Mouse (Mus musculus) adrenal gland (tissue): ENCODE measurements at regions not wholly inside any gene's neighbourhood (a gene's known extent, or its start where the extent isn't known, plus 50 kb on each side); places are given as distances from the start of the nearest gene placed in this dataset.
"Not testable (repeated sequence)": the region's sequence is repeated elsewhere in the genome, so short reads cannot be mapped to it uniquely, and the experiment has no call there.

Source experiments
- intact Hi-C: fragments of 180-260 bp; cut with DNase I; formaldehyde crosslinking; loops from one replicate; pipeline ENCODE4 v1.15.1; 2025

- intact Hi-C loops, result loop anchor here (5.0 kb wide), 1 partner anchor 211 kb away; no protein-coding TSS in a partner anchor
Observed at GRCm38 (mm10) chr3:117117838-117118237, 149.1 kb upstream of the Palmd start.

DNA sequence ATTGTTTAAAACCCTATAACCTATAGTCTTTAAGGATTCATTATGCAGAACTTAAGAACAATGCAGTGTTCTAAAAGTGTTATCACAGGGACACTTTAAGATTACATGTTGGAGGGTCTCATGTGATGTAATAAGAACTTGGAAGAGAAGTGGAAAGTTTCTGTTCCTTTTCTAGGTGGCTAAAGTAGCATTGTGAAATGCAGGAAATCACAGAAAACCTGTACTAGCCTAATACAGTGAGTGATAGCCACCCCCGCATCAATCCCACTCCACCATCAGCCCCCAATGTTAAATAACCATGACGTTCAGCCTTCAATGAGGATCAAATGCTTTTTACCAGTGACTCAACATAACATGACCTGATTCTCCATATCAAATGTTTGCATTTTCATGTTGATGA lies 147.4 kb upstream of the Palmd start:
- intact Hi-C loops, result loop anchor here (5.0 kb wide), 1 partner anchor 209 kb away; no protein-coding TSS in a partner anchor

DNA sequence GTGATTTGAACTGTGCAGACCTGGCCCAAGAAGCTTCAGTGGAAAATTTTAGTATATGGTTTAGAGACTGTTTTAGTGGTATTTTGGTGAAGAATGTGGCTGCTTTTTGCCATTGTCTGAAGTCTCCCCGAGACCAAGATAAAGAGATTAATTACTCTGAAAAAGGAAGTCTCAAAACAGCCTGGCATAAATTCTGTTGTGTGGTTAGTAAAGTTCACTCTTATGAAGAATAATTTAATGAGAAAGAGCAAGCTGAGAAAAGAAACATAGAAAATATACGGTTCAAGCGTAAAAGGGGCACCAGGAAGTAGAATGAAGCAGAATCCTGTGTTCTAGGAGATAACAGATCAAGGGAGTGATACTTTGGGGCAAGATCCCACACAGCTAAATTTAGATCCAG lies 144.0 kb upstream of the Palmd start:
- intact Hi-C loops, result no loop called here

GRCm38 (mm10) chr3:117112304-117112703 lies 143.5 kb upstream of the Palmd start:
- intact Hi-C loops, result no loop called here

- intact Hi-C loops, result no loop called here
Observed at GRCm38 (mm10) chr3:117108966-117109700, 140.3 kb upstream of the Palmd start.

- intact Hi-C loops, result no loop called here
Observed at GRCm38 (mm10) chr3:117107986-117108385, 139.2 kb upstream of the Palmd start.

DNA sequence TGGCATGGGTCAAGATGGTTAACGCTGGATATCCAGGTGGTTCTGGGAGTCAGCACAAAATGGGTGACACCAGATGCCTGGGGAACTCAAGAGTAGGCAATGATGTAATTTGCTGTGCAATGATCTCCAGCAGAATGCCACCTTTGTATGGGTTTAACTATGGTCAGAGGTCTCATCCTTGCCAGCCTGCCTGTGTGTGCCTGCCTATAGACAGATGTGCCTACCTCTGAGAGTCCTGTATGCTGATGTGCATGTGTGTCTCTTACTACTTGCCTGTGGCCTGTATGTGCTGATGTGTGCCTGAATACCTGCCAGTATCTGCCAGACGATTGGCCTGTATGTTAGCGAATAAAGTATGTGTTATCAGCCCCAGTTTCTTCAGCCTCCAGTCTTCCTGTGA lies 138.6 kb upstream of the Palmd start:
- intact Hi-C loops, result no loop called here

DNA sequence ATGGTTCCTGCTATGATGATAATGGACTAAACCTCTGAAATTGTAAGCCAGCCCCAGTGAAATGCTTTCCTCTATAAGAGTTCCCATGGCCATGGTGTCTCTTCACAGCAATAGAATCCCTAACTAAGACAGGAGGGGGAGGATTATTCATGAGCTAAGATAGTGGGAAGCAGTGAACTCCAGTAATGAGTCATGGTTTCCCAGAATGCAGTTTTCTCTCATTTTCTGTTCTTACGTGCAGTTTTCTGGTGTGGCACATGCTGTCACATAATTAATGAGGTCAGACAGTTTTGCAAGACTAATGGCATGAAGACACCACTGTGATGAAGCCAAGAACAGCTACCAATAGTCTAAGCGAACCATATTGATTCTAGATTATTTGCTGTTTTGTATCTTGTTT lies 118.9 kb upstream of the Palmd start:
- intact Hi-C loops, result no loop called here

DNA sequence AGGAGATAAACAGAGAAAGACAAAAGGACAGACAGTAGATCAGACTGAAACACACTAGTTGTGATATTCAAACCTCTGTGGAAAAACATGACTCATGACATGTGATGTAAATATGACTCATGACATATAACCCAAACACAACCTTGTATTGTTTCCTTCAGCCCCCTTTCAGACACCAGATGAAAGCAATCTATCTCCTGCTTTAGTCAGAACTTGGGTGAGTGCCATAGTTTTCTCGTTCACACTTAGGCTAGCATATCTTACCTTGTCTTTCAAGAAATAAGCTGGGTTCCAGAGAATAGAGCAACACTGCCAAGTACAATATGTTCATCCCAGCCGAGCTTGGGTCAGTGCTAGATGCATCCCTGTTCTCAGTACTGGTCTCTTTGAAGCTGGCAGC lies 107.9 kb upstream of the Palmd start:
- intact Hi-C loops, result no loop called here

DNA sequence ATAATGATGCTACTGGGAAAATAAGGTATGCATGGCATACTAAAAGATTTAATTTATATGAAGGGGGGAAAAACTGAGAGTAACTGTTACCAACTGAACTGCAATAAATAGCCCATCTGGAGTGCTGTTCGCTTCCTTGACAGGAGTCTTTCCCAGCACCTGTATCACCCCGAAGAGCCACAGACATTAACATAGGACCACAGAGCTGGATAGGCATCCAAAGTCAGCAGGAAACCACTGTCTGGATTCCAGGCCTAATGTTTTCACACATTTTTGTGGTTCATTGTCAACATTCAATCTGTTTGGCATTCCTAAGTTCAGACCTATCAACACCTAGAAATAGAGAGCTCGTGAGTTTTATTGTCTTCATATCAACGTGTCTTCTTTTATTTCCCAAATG lies 104.6 kb upstream of the Palmd start:
- intact Hi-C loops, result no loop called here

DNA sequence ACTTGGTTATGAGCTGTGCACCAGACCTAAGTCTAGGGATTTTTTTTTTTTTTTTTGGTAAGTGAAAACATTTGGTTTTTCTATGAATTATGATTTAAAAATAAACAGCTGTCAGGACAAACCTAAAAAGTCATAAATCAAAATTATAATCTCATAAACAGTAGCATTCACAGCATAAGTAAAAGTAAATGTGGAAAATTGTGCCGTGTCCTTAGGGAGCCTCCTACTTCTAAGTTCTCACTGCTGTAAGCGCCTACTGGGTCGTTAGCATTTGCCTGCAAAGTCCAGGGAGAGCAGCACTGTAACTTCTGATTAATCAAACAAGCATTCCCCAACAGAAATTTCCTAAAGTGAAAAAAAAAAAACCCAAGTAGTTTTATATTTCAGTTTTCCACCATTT lies 104.2 kb upstream of the Palmd start:
- intact Hi-C loops, result no loop called here

DNA sequence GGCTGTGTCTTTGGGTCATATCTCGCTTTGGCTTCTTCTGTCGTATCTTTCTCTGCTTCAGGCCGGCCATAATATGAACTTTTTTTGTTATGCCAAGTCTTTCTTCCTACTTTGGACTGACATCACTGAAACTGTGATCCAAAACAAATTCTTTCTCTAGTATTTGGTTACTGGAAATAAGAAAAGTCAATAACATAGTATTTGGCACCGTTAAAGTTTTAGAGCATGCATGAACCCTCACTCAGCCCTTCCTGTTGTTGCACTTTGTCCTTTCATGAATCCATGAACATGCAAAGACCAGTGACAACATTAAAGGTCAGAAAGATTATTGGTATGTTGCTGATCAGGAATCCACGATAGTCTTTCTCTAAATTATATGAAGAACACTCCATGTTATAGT lies 103.1 kb upstream of the Palmd start:
- intact Hi-C loops, result no loop called here

- intact Hi-C loops, result no loop called here
Observed at GRCm38 (mm10) chr3:117067470-117068053, 98.8 kb upstream of the Palmd start.

DNA sequence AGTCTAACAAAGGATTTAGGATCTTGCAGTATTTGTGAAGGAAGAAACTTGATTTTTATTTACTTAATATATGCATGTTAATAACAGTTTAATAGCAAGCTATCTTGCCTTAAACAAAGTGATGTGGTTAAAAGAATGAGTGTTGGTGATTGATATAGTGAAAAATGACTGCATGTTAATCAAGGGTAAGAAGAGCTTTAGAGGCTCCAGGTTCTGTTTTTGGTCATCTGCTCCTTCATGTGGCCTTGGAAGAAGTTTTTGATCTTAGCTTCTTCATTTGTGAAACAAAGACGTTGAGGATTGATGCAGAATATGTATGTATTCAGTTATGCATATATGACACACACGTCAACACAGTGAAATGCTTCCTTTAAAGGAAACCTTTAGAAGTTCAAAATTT lies 97.1 kb upstream of the Palmd start:
- intact Hi-C loops, result no loop called here

GRCm38 (mm10) chr3:117061831-117062230 lies 93.0 kb upstream of the Palmd start:
- intact Hi-C loops, result loop anchor here (2.0 kb wide), 2 partner anchors 93 to 157 kb away; partner anchors contain the start of genes 4930455H04Rik and Palmd

DNA sequence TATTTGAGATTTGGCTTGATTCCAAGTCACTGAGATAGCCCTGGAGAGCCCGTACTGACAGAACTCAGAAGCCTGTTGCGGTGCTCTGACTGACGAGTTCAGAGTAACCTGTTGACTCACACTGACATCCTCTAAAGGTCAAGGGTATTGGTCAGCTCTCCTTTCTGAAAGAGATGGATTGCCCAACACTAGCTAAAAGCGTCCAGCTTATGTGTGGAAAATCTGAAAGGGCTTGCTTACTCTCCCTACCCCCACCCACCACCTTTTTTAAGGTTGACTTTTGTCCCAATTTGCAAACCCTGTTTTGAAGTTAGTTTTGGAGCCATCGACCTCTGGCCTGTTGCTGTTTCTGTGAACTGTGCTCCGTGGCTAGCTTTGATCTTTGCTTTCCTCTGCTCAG lies 92.4 kb upstream of the Palmd start:
- intact Hi-C loops, result loop anchor here (2.0 kb wide), 1 partner anchor 92 kb away; the partner anchor contains the start of genes 4930455H04Rik and Palmd

GRCm38 (mm10) chr3:117054711-117055110 lies 85.9 kb upstream of the Palmd start:
- intact Hi-C loops, result not testable (repeated sequence)

DNA sequence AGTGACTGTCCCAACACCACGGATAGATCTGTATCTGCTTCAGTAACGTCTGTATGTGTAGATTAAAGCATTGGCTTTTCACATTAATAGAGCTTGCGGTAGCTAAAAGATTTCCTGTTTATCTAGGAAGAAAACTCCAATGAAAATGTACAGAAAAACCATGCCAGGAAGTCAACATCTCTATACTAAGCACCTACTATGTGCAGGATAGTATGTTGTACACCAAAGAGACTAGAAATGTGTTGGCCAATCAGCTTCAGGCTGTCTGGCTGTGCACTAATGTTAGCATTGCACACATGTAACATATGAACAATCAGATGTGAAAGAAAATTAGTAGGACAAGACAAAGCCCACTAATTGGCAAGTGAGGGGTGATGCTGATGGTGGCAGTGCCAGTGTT lies 82.6 kb upstream of the Palmd start:
- intact Hi-C loops, result no loop called here

DNA sequence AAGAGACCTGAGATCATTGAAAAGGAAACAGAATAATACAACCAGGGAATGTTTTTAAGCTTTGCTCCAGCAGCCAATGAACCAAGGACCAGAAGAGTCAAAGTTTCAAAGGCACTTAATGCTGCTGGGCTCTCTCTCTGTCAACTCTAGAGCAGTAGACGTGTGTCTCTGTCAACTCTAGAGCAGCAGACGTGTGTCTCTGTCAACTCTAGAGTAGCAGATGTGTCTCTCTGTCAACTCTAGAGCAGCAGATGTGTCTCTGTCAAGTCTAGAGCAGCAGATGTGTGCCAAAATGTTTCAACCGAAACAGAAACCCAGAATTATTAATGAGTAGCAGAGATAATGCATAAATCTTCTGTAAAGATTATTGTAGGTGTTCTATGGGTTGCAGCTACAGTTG lies 82.1 kb upstream of the Palmd start:
- intact Hi-C loops, result no loop called here

DNA sequence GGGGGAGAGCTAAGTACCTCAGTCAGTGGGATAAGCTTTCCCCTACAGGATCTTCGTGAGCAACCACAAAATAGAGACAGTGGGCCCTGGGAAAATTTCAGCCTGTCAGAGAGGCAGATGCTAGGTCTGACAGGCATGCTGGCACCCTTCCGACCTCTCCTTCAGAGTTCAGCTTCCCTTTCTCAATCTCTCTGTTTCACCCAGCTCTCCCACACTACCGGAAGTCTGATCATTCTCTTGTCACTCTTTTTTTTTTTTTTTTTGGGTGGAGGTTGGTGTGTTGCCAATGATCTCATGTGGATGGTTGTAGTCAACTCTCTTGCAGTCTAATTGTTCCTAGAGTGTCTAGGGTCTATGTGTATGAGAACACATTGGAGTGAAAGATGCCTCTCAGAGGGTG lies 80.6 kb upstream of the Palmd start:
- intact Hi-C loops, result no loop called here

DNA sequence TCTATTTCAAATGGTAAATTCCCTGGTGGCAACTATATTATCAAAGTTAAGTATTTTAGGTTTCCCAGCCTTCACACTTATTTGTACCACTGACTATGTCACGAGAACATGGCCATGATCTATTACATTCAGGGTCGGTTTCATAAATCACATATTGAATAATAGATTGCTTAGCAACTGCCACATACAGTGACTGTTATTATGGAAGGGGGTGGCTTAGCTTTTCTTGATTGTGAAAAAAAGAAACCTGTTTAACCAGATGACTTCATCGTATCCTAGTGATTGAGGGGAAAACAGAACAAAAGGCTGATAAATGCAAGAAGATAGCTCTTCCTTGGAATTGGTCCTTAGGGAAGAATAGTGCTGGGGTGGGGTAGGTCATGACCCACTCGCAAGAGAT lies 76.0 kb upstream of the Palmd start:
- intact Hi-C loops, result no loop called here

GRCm38 (mm10) chr3:117044304-117044703 lies 75.5 kb upstream of the Palmd start:
- intact Hi-C loops, result no loop called here

GRCm38 (mm10) chr3:117038928-117039300 lies 70.1 kb upstream of the Palmd start:
- intact Hi-C loops, result no loop called here
